Mouse (Mus musculus): Measurements from ENCODE around the gene Casd1. TPM values are rescaled to one million over a fixed set of nuclear protein-coding genes. Genes with fewer than 3 reads are reported as not detected.

Casd1 gene
- total RNA-seq, 2 experiments from 2014 or later: 17.3 to 18.1 TPM

Other genes with a start within 250 kb of the Casd1 start
- 100 to 1,000 TPM; 657 to 809 TPM for gene Col1a2, start 96.0 kb upstream of the Casd1 start, total RNA-seq (2021)
- gene Sgce, start 146.4 kb downstream of the Casd1 start, total RNA-seq (2021): 10 to 100 TPM; 10.2 to 12.1 TPM
- gene Peg10, start 146.5 kb downstream of the Casd1 start, total RNA-seq (2021): 1 to 10 TPM; 2.2 to 3.1 TPM